Mouse (Mus musculus) liver, adult 2 months (tissue): ENCODE results near the gene Acvrl1.

Experiments used
- CTCF ChIP-seq: fragments of 200-500 bp; IDR thresholded peaks from 2 replicates; pipeline ENCODE4 v1.5.1; 2011; ENCODE audit warnings: low read depth, low read length, control low read depth
- POLR2A ChIP-seq: fragments of 200-500 bp; IDR thresholded peaks from 2 replicates; pipeline ENCODE4 v1.6.1; 2011; ENCODE audit warnings: low read length, control low read depth; ENCODE audit not compliant: insufficient read depth; ENCODE audit errors: extremely low read depth

DNA sequence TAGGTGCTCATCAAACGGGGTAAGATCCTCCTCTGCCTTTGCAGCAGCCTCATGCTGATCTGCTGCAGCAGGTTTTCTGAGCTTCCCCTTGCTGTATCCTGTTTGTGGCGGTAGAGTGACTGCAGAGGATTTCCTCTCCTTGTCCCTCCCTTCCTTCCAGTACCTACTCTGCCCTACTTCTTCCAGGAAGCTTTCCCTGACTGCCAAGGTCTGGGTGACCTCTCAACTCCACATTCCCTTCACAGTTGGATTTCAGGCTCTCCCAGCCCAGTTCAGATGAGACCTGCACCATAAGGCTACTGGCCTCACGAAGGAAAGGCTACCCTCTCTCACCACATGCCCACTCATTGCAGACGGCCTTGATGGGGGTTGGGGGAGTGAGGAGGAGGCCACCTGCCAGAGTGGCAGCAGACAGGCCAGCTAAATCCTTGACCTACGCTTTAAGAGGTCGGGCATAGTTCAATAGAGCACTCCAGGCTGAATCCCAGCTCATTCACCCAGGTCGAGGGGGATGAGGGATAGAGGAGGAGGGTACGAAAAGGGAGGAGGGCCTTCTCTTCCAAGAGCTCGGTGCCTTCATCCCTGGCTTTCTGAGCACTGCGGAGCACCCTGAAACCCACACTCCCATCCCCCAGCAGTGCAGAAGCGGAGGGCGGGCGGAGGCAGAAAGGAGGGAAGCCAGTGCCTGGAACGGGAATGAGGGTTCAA, 36.0 kb upstream of the Acvrl1 start:
- TF ChIP-seq CTCF (no peak), POLR2A (no peak)
